Mouse (Mus musculus) midbrain, embryonic 16.5 days (tissue): Measurements from ENCODE around the gene Scn4b. TPM values are rescaled to one million over a fixed set of nuclear protein-coding genes. Genes with fewer than 3 reads are reported as not detected.
A peak's percentile ranks its signal among the peaks of the same experiment; 100 is the strongest.

ENCODE experiments used
- ATAC-seq: fragments of 200-750 bp; cut with Nextera tagmentation; 2 replicates; pipeline ENCODE4 v1.8.0; 2017; ENCODE audit warnings: moderate TSS enrichment
- H3K27ac ChIP-seq: fragments of 300-500 bp; sonication (generic); 2 replicates; pipeline ENCODE4 v1.5.1; 2014; ENCODE audit warnings: mild to moderate bottlenecking, low read length, mixed read lengths
- H3K27me3 ChIP-seq: fragments of 300-500 bp; sonication (generic); 2 replicates; pipeline ENCODE4 v1.6.1; 2014; ENCODE audit warnings: low read depth, low read length, mixed read lengths; ENCODE audit not compliant: control insufficient read depth, insufficient read depth
- H3K36me3 ChIP-seq: fragments of 300-500 bp; sonication (generic); 2 replicates; pipeline ENCODE4 v1.6.1; 2014; ENCODE audit warnings: mild to moderate bottlenecking, low read length, moderate library complexity, mixed read lengths; ENCODE audit not compliant: control insufficient read depth, insufficient read depth
- H3K4me1 ChIP-seq: fragments of 300-500 bp; sonication (generic); 2 replicates; pipeline ENCODE4 v1.6.1; 2014; ENCODE audit warnings: mild to moderate bottlenecking, low read length, mixed read lengths; ENCODE audit not compliant: control insufficient read depth, insufficient read depth
- H3K4me2 ChIP-seq: fragments of 300-500 bp; sonication (generic); 2 replicates; pipeline ENCODE4 v1.6.1; 2014; ENCODE audit warnings: mild to moderate bottlenecking, low read length, mixed read lengths
- H3K4me3 ChIP-seq: fragments of 300-500 bp; sonication (generic); 2 replicates; pipeline ENCODE4 v1.5.1; 2014; ENCODE audit warnings: low read depth, mild to moderate bottlenecking, low read length, moderate library complexity, mixed read lengths
- H3K9ac ChIP-seq: fragments of 300-500 bp; sonication (generic); 2 replicates; pipeline ENCODE4 v1.6.1; 2014; ENCODE audit warnings: low read depth, low read length, mixed read lengths
- H3K9me3 ChIP-seq: fragments of 300-500 bp; sonication (generic); replicated peaks from 2 replicates; pipeline ENCODE4 v1.6.1; 2014; ENCODE audit warnings: mild to moderate bottlenecking, low read length, mixed read lengths; ENCODE audit not compliant: control insufficient read depth, poor library complexity, severe bottlenecking
- WGBS: fragments of 180-500 bp; shearing (Covaris S2); extraction: QIAGEN DNeasy Blood & Tissue Kit; methylation state at CpG from one replicate; pipeline ENCODE4 v1.1.7; 2014; 5-methylcytosine and 5-hydroxymethylcytosine counted together
- polyA plus RNA-seq: library from polyadenylated mRNA; unstranded; fragments of >200 nt; fragmentation: Nextera tagmentation; extraction: Ambion mirVana; gene quantifications from 2 replicates; pipeline ENCODE4 v1.2.1, GENCODE M21; 2015

The Scn4b gene
- polyA plus RNA-seq, 1 experiment from 2014 or later = 0.28 TPM

- Histone ChIP-seq H3K9ac (no peak overlapping the region), H3K4me3 (no peak overlapping the region), H3K36me3 (peaks cover 7% of the 10 kb centered on the region; the same call in 1 of the 2 replicates), H3K27ac (no peak overlapping the region), H3K4me2 (no peak overlapping the region; the same call in 1 of the 2 replicates), H3K27me3 (no peaks in the 10 kb centered on the region), H3K9me3 (no peaks in the 10 kb centered on the region), H3K4me1 (peaks cover 30% of the 10 kb centered on the region)
- ATAC-seq = no peak
- 61% methylated on average over 6 of the region's 6 CpGs for WGBS
These were observed 17.2 kb upstream of the Scn4b start for GRCm38 (mm10) chr9:45121001-45121400.

GRCm38 (mm10) chr9:45121769-45122168 is 16.4 kb upstream of the Scn4b start:
- Histone ChIP-seq H3K9me3 (no peaks in the 10 kb centered on the region), H3K4me1 (peaks cover 28% of the 10 kb centered on the region), H3K27me3 (no peaks in the 10 kb centered on the region), H3K4me2 (peak overlapping the region; percentile 61), H3K27ac (no peak overlapping the region), H3K36me3 (peaks cover 7% of the 10 kb centered on the region), H3K9ac (peak overlapping the region; percentile 43), H3K4me3 (peak overlapping the region; percentile 26)
- ATAC-seq = peak; percentile 59; the same call in 1 of the 2 replicates
- 2% methylated on average over 10 of the region's 10 CpGs for WGBS

GRCm38 (mm10) chr9:45122209-45122761 is 15.9 kb upstream of the Scn4b start:
- Histone ChIP-seq H3K27me3 (no peaks in the 10 kb centered on the region), H3K4me2 (peak overlapping the region; percentile 61), H3K4me3 (peak overlapping the region; percentile 26; the same call in 1 of the 2 replicates), H3K36me3 (peaks cover 8% of the 10 kb centered on the region), H3K4me1 (peaks cover 26% of the 10 kb centered on the region), H3K9me3 (no peaks in the 10 kb centered on the region), H3K9ac (peak overlapping the region; percentile 43), H3K27ac (no peak overlapping the region)
- ATAC-seq = no peak
- 23% methylated on average over 9 of the region's 9 CpGs for WGBS

- Histone ChIP-seq H3K27ac (no peak overlapping the region), H3K36me3 (peaks cover 10% of the 10 kb centered on the region), H3K27me3 (no peaks in the 10 kb centered on the region), H3K4me3 (no peak overlapping the region), H3K4me1 (peaks cover 13% of the 10 kb centered on the region), H3K4me2 (no peak overlapping the region), H3K9ac (no peak overlapping the region), H3K9me3 (no peaks in the 10 kb centered on the region)
- ATAC-seq = no peak
- WGBS = 97% methylated on average over 14 of the region's 14 CpGs
These were observed 13.0 kb upstream of the Scn4b start for GRCm38 (mm10) chr9:45125211-45125610.

- no peaks in the 10 kb centered on the region for H3K27me3 ChIP-seq
- WGBS = 57% methylated on average over 7 of the region's 7 CpGs
These were observed 11.3 kb upstream of the Scn4b start for GRCm38 (mm10) chr9:45126941-45127340.

GRCm38 (mm10) chr9:45130119-45130518 is 8.1 kb upstream of the Scn4b start:
- peaks cover 7% of the 10 kb centered on the region; the same call in 1 of the 2 replicates for H3K27me3 ChIP-seq
- no peak overlapping the region for H3K4me3 ChIP-seq
- H3K9ac ChIP-seq = no peak overlapping the region
- H3K36me3 ChIP-seq = peaks cover 10% of the 10 kb centered on the region
- WGBS = 81% methylated on average over 3 of the region's 3 CpGs
- no peaks in the 10 kb centered on the region for H3K4me1 ChIP-seq
- H3K4me2 ChIP-seq = no peak overlapping the region
- H3K9me3 ChIP-seq = no peaks in the 10 kb centered on the region
- H3K27ac ChIP-seq = no peak overlapping the region
- no peak for ATAC-seq

More at GRCm38 (mm10) chr9:45126941-45127340, 11.3 kb upstream of the Scn4b start:
- H3K36me3 ChIP-seq = peaks cover 10% of the 10 kb centered on the region
- ATAC-seq = no peak
- H3K27ac ChIP-seq = no peak overlapping the region
- H3K4me3 ChIP-seq = no peak overlapping the region
- H3K4me2 ChIP-seq = no peak overlapping the region
- H3K9ac ChIP-seq = no peak overlapping the region
- peaks cover 5% of the 10 kb centered on the region for H3K4me1 ChIP-seq
- H3K9me3 ChIP-seq = no peaks in the 10 kb centered on the region

GRCm38 (mm10) chr9:45133484-45134310 is 4.5 kb upstream of the Scn4b start:
- H3K9ac ChIP-seq = no peak overlapping the region
- H3K4me1 ChIP-seq = peaks cover 10% of the 10 kb centered on the region
- H3K36me3 ChIP-seq = no peaks in the 10 kb centered on the region
- no peak overlapping the region for H3K4me3 ChIP-seq
- ATAC-seq = no peak
- peaks cover 39% of the 10 kb centered on the region for H3K27me3 ChIP-seq
- no peaks in the 10 kb centered on the region for H3K9me3 ChIP-seq
- H3K27ac ChIP-seq = no peak overlapping the region
- 36% methylated on average over 5 of the region's 5 CpGs for WGBS
- H3K4me2 ChIP-seq = no peak overlapping the region

- H3K9me3 ChIP-seq = no peaks in the 10 kb centered on the region
- peaks cover 55% of the 10 kb centered on the region for H3K27me3 ChIP-seq
- ATAC-seq = no peak
- WGBS = 8% methylated on average over 7 of the region's 7 CpGs
- no peak overlapping the region for H3K4me2 ChIP-seq
- no peak overlapping the region for H3K27ac ChIP-seq
- peaks cover 12% of the 10 kb centered on the region for H3K4me1 ChIP-seq
- no peaks in the 10 kb centered on the region for H3K36me3 ChIP-seq
- H3K4me3 ChIP-seq = no peak overlapping the region
- H3K9ac ChIP-seq = no peak overlapping the region
These were observed 1.6 kb upstream of the Scn4b start for GRCm38 (mm10) chr9:45136442-45137169.
